In the genomic region with DNA sequence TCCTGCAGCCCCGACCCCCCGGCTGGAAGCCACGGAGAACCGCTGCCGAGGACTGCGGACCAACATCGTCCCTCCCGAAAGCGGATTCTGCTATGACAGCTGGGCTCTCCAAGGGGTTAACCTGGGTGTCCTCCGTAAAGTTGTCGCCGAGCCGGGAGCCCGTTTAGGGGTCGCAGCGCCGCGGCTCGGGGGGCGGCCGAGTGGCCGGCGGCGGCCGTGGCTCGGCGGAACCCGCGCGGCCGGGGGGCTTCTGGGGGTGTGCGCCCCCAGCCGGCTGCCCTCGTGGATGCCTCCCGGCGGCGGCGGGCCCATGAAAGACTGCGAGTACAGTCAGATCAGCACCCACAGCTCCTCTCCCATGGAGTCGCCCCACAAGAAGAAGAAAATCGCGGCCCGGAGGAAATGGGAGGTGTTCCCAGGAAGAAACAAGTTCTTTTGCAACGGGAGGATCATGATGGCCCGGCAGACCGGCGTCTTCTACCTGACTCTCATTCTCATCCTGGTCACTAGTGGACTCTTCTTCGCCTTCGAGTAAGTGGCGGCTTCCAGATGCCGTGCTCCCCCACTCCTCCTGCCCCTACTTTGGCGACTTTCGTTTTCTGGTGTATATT, we compare ENCODE assay signal across 8 mouse cellular contexts. TPM values are rescaled to one million over a fixed set of nuclear protein-coding genes. Genes with fewer than 3 reads are reported as not detected.
DNase-seq lines count a peak whose midpoint lies in the region; ATAC-seq and TF ChIP-seq lines count a peak whose summit lies in the region.

No protein-coding gene starts in this region.

- peak overlapping the region; percentile 99 for H3K27ac ChIP-seq in layer of hippocampus, adult 2 months
- peak overlapping the region; percentile 98 for H3K27ac ChIP-seq in forebrain, postnatal 0 days (ENCODE audit: low read depth, low read length)
- H3K27ac ChIP-seq in hindbrain, embryonic 15.5 days (replicated peaks), result peak overlapping the region; percentile 95
- 0 out of 2 replicates have a peak overlapping the region, but pooled peaks have one; percentile 91 for H3K27ac ChIP-seq in limb, embryonic 15.5 days

- H3K27me3 ChIP-seq in forebrain, postnatal 0 days (ENCODE audit: insufficient read depth, low read length), result no peaks in the 10 kb centered on the region; the same call in 1 of the 2 replicates
- H3K27me3 ChIP-seq in hindbrain, embryonic 15.5 days, result no peaks in the 10 kb centered on the region
- H3K27me3 ChIP-seq in limb, embryonic 15.5 days, result peaks cover 17% of the 10 kb centered on the region; the same call in 1 of the 2 replicates

- peaks cover 13% of the 10 kb centered on the region for H3K4me1 ChIP-seq in forebrain, postnatal 0 days (ENCODE audit: insufficient read depth)
- H3K4me1 ChIP-seq in hindbrain, embryonic 15.5 days (replicated peaks), result peaks cover 34% of the 10 kb centered on the region
- peaks cover 18% of the 10 kb centered on the region for H3K4me1 ChIP-seq in limb, embryonic 15.5 days

- WGBS in forebrain, postnatal 0 days, result 3% methylated on average over 51 of the region's 53 CpGs
- WGBS in hindbrain, embryonic 15.5 days, result 2% methylated on average over 51 of the region's 53 CpGs
- 2% methylated on average over 53 of the region's 53 CpGs for WGBS in limb, embryonic 15.5 days

- peak overlapping the region; percentile 95 for H3K4me2 ChIP-seq in forebrain, postnatal 0 days (ENCODE audit: low read depth)
- peak overlapping the region; percentile 74 for H3K4me2 ChIP-seq in hindbrain, embryonic 15.5 days
- H3K4me2 ChIP-seq in limb, embryonic 15.5 days, result peak overlapping the region; percentile 95

- peak in 1 of 2 experiments; percentile 48 for DNase-seq in layer of hippocampus, adult 2 months (ENCODE audit: low spot score in 2 of 2)
- DNase-seq in layer of hippocampus, adult 9-11 months, result no peak
- DNase-seq in brain, embryonic 14.5 days (ENCODE audit: low read depth), result peak; percentile 37
- peak; percentile 30 for DNase-seq in forebrain, postnatal 0 days
- DNase-seq in naive thymus-derived CD4-positive, alpha-beta T cell, adult 2 months (ENCODE audit: low read depth), result peak; percentile 45
- DNase-seq in thymus, postnatal 36 days, result peak; percentile 66 to 69

- ATAC-seq in forebrain, postnatal 0 days, result no peak
- ATAC-seq in hindbrain, embryonic 15.5 days (ENCODE audit: low FRiP score, low read depth), result no peak
- ATAC-seq in limb, embryonic 15.5 days (ENCODE audit: insufficient number of reproducible peaks, low FRiP score, low TSS enrichment, low read depth), result no peak

- TF ChIP-seq POLR2A in brain, embryonic 14.5 days (IDR thresholded peaks at IDR 0.05; ENCODE audit: borderline replicate concordance, extremely low read depth, insufficient read depth, insufficient read length, poor library complexity, severe bottlenecking), result no peak

- peak overlapping the region; percentile 86 for H3K4me3 ChIP-seq in layer of hippocampus, adult 2 months
- peak overlapping the region; percentile 87 for H3K4me3 ChIP-seq in forebrain, postnatal 0 days (ENCODE audit: low read depth, low read length)
- H3K4me3 ChIP-seq in hindbrain, embryonic 15.5 days, result peak overlapping the region; percentile 82
- peak overlapping the region; percentile 65 for H3K4me3 ChIP-seq in limb, embryonic 15.5 days

- no peaks in the 10 kb centered on the region for H3K9me3 ChIP-seq in forebrain, postnatal 0 days (ENCODE audit: low read length)
- H3K9me3 ChIP-seq in hindbrain, embryonic 15.5 days, result no peaks in the 10 kb centered on the region
- no peaks in the 10 kb centered on the region for H3K9me3 ChIP-seq in limb, embryonic 15.5 days

- H3K9ac ChIP-seq in forebrain, postnatal 0 days, result peak overlapping the region; percentile 75
- peak overlapping the region; percentile 68 for H3K9ac ChIP-seq in hindbrain, embryonic 15.5 days
- peak overlapping the region; percentile 63 for H3K9ac ChIP-seq in limb, embryonic 15.5 days

- no peaks in the 10 kb centered on the region for H3K36me3 ChIP-seq in forebrain, postnatal 0 days (ENCODE audit: insufficient read depth)
- H3K36me3 ChIP-seq in hindbrain, embryonic 15.5 days, result no peaks in the 10 kb centered on the region
- H3K36me3 ChIP-seq in limb, embryonic 15.5 days, result no peaks in the 10 kb centered on the region

- TF ChIP-seq CTCF in layer of hippocampus, adult 2 months (conservative IDR thresholded peaks at IDR 0.05), result peak; percentile 36; the same call in 1 of the 2 replicates
- TF ChIP-seq CTCF in brain, embryonic 14.5 days (IDR thresholded peaks at IDR 0.05; ENCODE audit: borderline replicate concordance, extremely low read depth, insufficient read depth, insufficient read length), result no peak
- TF ChIP-seq CTCF in forebrain, postnatal 0 days (IDR thresholded peaks at IDR 0.05; ENCODE audit: low read depth), result peak; percentile 6; the same call in 1 of the 2 replicates

RNA-seq across cellular contexts. Expression of a gene that starts 0.9 kb away (rescaled TPM):
- total RNA-seq in layer of hippocampus, adult 2 months (2021), result 10 to 100 TPM; 40.6 to 48.6 TPM
- 2.8 and 6.2 TPM in 2 replicates for polyA plus RNA-seq in brain, embryonic 14.5 days (2012; rRNA removed)
- total RNA-seq in forebrain, postnatal 0 days (2014; rRNA removed), result 16.3 and 16.7 TPM in 2 replicates
- polyA plus RNA-seq in forebrain, postnatal 0 days (2015; fragmentation: Nextera tagmentation; extraction: Ambion mirVana), result 6.7 and 9.9 TPM in 2 replicates
- 12.1 and 13.7 TPM in 2 replicates for polyA plus RNA-seq in hindbrain, embryonic 15.5 days (2015; fragmentation: Nextera tagmentation; extraction: Ambion mirVana)
- polyA plus RNA-seq in limb, embryonic 15.5 days (2015; fragmentation: Nextera tagmentation; extraction: Ambion mirVana), result 4.4 and 5.1 TPM in 2 replicates

RNA-seq across cellular contexts. Expression of a gene that starts 53.2 kb away (rescaled TPM):
- 10 to 100 TPM; 75.2 to 77.0 TPM for total RNA-seq in layer of hippocampus, adult 2 months (2021)
- polyA plus RNA-seq in brain, embryonic 14.5 days (2012; rRNA removed), result 26.7 and 35.9 TPM in 2 replicates
- 96.4 and 180 TPM in 2 replicates for total RNA-seq in forebrain, postnatal 0 days (2014; rRNA removed)
- 122 and 123 TPM in 2 replicates for polyA plus RNA-seq in forebrain, postnatal 0 days (2015; fragmentation: Nextera tagmentation; extraction: Ambion mirVana)
- polyA plus RNA-seq in hindbrain, embryonic 15.5 days (2015; fragmentation: Nextera tagmentation; extraction: Ambion mirVana), result 106 and 111 TPM in 2 replicates
- 94.6 and 116 TPM in 2 replicates for polyA plus RNA-seq in limb, embryonic 15.5 days (2015; fragmentation: Nextera tagmentation; extraction: Ambion mirVana)
